Mouse (Mus musculus) CD4-positive, CD25-positive, alpha-beta regulatory T cell, adult 9 weeks (primary cell): ENCODE results near the gene Adamts3. TPM values are rescaled to one million over a fixed set of nuclear protein-coding genes. Genes with fewer than 3 reads are reported as not detected.

Experiments used
- polyA plus RNA-seq: library from polyadenylated mRNA; unstranded; fragments of 100-300 nt; shearing (Covaris generic); gene quantifications from one replicate; pipeline ENCODE4 v1.2.1, GENCODE M21; 2017

The Adamts3 gene
- polyA plus RNA-seq: 0.41 TPM

GRCm38 (mm10) chr5:89883051-89883907, at the start of gene Adamts3:
TSS of gene Adamts3 (minus strand) at chr5:89883334.

